Mouse (Mus musculus): ENCODE measurements at regions not wholly inside any gene's neighbourhood (a gene's known extent, or its start where the extent isn't known, plus 50 kb on each side); places are given as distances from the start of the nearest gene placed in this dataset.

DNA sequence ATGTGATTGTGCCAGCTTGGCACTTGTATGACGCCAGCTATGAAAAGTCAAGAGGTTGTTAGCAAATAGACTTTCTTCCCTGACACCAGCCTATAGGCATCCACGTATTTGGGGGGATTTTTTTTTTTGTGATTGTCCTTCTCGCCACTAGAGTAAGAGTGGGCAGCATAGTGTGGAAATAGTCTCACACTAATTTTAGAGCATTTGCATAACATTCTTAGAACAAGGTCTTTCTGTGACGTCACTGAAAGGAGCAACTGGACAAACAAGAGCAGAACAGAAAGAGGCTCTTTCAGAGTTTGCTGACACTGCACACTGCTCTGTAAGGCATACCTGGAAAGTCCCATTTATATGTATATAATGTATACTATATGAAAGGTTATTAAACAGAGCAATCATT, 86.0 kb upstream of the Ado start:
- Histone ChIP-seq H3K4me3 (ENCODE audit: low read depth, low read length) (no peak overlapping the region), H3K27me3 (ENCODE audit: control insufficient read depth, insufficient read depth, low read length) (no peaks in the 10 kb centered on the region), H3K9ac (ENCODE audit: low read depth, low read length) (no peak overlapping the region), H3K9me3 (replicated peaks; ENCODE audit: control insufficient read depth, low read length) (no peaks in the 10 kb centered on the region), H3K27ac (ENCODE audit: low read depth, low read length) (no peak overlapping the region), H3K4me1 (ENCODE audit: control insufficient read depth, insufficient read depth, low read length) (no peaks in the 10 kb centered on the region), H3K4me2 (no peak overlapping the region), H3K36me3 (ENCODE audit: control insufficient read depth, insufficient read depth, low read length) (no peaks in the 10 kb centered on the region)
- no peak for ATAC-seq (replicated peaks; ENCODE audit: insufficient number of reproducible peaks, low FRiP score, low TSS enrichment)
- WGBS (ENCODE audit: insufficient replicate concordance): 81% methylated on average over 4 of the region's 4 CpGs

DNA sequence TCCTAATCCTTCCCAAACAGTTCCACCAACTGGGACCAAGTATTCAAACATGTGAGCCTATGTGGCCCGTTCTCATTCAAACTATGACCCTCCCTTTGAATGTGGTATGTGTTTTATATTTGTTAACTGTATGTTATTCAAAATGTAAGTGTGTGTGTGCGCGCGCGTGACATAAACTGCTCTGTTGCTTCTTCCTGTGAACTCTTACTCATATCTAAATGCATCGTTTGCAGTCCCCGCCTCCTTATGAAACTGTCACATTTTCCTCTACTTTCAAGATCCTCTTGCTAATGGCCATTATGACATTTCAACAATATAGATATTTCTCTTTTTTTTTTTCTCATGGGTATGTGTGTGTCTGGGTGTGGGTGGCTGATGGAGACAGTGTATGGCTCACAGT, 84.3 kb upstream of the Ado start:
- Histone ChIP-seq H3K4me1 (ENCODE audit: control insufficient read depth, insufficient read depth, low read length) (no peaks in the 10 kb centered on the region), H3K27ac (ENCODE audit: low read depth, low read length) (no peak overlapping the region), H3K4me3 (ENCODE audit: low read depth, low read length) (no peak overlapping the region), H3K36me3 (ENCODE audit: control insufficient read depth, insufficient read depth, low read length) (no peaks in the 10 kb centered on the region), H3K27me3 (ENCODE audit: control insufficient read depth, insufficient read depth, low read length) (no peaks in the 10 kb centered on the region), H3K4me2 (no peak overlapping the region), H3K9ac (ENCODE audit: low read depth, low read length) (no peak overlapping the region), H3K9me3 (replicated peaks; ENCODE audit: control insufficient read depth, low read length) (no peaks in the 10 kb centered on the region)
- no peak for ATAC-seq (replicated peaks; ENCODE audit: insufficient number of reproducible peaks, low FRiP score, low TSS enrichment)
- 93% methylated on average over 7 of the region's 7 CpGs for WGBS (ENCODE audit: insufficient replicate concordance)

DNA sequence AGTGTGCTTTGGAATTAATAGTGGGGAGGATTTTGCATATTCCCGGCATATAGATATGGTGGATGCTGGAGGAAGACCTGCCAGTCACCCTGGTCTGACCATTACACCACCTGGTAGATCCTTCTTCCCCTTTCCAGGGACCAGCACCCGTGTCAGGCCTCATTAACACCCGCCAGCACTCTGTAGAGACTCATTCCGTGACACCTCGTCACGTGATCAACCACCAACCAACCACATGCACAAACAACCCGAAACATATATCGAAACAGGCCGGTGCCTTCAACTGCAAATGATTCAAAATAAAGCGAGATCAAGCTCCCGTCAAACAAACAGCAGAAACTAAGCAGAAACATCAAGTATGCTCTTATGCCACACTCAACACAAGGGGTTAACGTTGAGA, 74.6 kb upstream of the Ado start:
- H3K36me3 ChIP-seq (ENCODE audit: control insufficient read depth, insufficient read depth, low read length): no peaks in the 10 kb centered on the region
- no peaks in the 10 kb centered on the region for H3K9me3 ChIP-seq (replicated peaks; ENCODE audit: control insufficient read depth, low read length)
- H3K27me3 ChIP-seq (ENCODE audit: control insufficient read depth, insufficient read depth, low read length): no peaks in the 10 kb centered on the region
- no peak for ATAC-seq (replicated peaks; ENCODE audit: insufficient number of reproducible peaks, low FRiP score, low TSS enrichment)
- H3K4me1 ChIP-seq (ENCODE audit: control insufficient read depth, insufficient read depth, low read length): no peaks in the 10 kb centered on the region
- WGBS (ENCODE audit: insufficient replicate concordance): 77% methylated on average over 12 of the region's 12 CpGs
- no peak overlapping the region for H3K9ac ChIP-seq (ENCODE audit: low read depth, low read length)
- no peak overlapping the region for H3K27ac ChIP-seq (ENCODE audit: low read depth, low read length)
- no peak overlapping the region for H3K4me3 ChIP-seq (ENCODE audit: low read depth, low read length)
- no peak overlapping the region for H3K4me2 ChIP-seq

- H3K9ac ChIP-seq (ENCODE audit: low read depth, low read length): no peak overlapping the region
Observed at GRCm38 (mm10) chr10:67620018-67620417, 71.3 kb upstream of the Ado start.

GRCm38 (mm10) chr10:67618112-67618511, 69.4 kb upstream of the Ado start:
- Histone ChIP-seq H3K4me1 (ENCODE audit: control insufficient read depth, insufficient read depth, low read length) (no peaks in the 10 kb centered on the region), H3K9ac (ENCODE audit: low read depth, low read length) (no peak overlapping the region), H3K27ac (ENCODE audit: low read depth, low read length) (no peak overlapping the region), H3K4me3 (ENCODE audit: low read depth, low read length) (no peak overlapping the region), H3K4me2 (no peak overlapping the region), H3K27me3 (ENCODE audit: control insufficient read depth, insufficient read depth, low read length) (no peaks in the 10 kb centered on the region), H3K36me3 (ENCODE audit: control insufficient read depth, insufficient read depth, low read length) (no peaks in the 10 kb centered on the region), H3K9me3 (replicated peaks; ENCODE audit: control insufficient read depth, low read length) (no peaks in the 10 kb centered on the region)
- ATAC-seq (replicated peaks; ENCODE audit: insufficient number of reproducible peaks, low FRiP score, low TSS enrichment): no peak
- WGBS (ENCODE audit: insufficient replicate concordance): 79% methylated on average over 5 of the region's 5 CpGs

More at GRCm38 (mm10) chr10:67620018-67620417, 71.3 kb upstream of the Ado start:
- Histone ChIP-seq H3K27me3 (ENCODE audit: control insufficient read depth, insufficient read depth, low read length) (no peaks in the 10 kb centered on the region), H3K4me1 (ENCODE audit: control insufficient read depth, insufficient read depth, low read length) (no peaks in the 10 kb centered on the region), H3K9me3 (replicated peaks; ENCODE audit: control insufficient read depth, low read length) (no peaks in the 10 kb centered on the region), H3K36me3 (ENCODE audit: control insufficient read depth, insufficient read depth, low read length) (no peaks in the 10 kb centered on the region), H3K4me2 (no peak overlapping the region), H3K27ac (ENCODE audit: low read depth, low read length) (no peak overlapping the region), H3K4me3 (ENCODE audit: low read depth, low read length) (no peak overlapping the region)
- 71% methylated on average over 8 of the region's 8 CpGs for WGBS (ENCODE audit: insufficient replicate concordance)
- no peak for ATAC-seq (replicated peaks; ENCODE audit: insufficient number of reproducible peaks, low FRiP score, low TSS enrichment)

DNA sequence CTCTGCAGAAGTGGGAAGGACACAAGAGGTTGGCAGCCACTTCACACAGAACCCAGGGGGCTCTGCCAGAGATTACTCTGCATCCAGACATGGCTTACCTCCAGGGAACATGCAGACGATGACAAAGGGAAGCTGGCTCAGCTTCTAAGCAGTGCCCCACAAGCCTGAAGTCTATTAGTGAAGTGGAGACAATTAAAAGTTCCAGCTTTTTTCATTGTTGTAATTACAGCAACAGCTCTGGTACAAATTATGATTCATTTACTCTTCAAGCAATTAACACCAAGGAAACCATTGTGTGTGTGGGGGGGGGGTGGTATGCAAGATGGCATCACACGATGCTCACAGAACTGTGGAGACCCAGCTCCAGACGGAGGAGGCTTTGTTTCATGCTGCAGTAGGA, 66.3 kb upstream of the Ado start:
- H3K9me3 ChIP-seq (replicated peaks; ENCODE audit: control insufficient read depth, low read length): no peaks in the 10 kb centered on the region
- H3K27ac ChIP-seq (ENCODE audit: low read depth, low read length): no peak overlapping the region
- no peaks in the 10 kb centered on the region for H3K27me3 ChIP-seq (ENCODE audit: control insufficient read depth, insufficient read depth, low read length)
- H3K9ac ChIP-seq (ENCODE audit: low read depth, low read length): no peak overlapping the region
- no peak for ATAC-seq (replicated peaks; ENCODE audit: insufficient number of reproducible peaks, low FRiP score, low TSS enrichment)
- WGBS (ENCODE audit: insufficient replicate concordance): 64% methylated on average over 3 of the region's 3 CpGs
- H3K36me3 ChIP-seq (ENCODE audit: control insufficient read depth, insufficient read depth, low read length): no peaks in the 10 kb centered on the region
- H3K4me1 ChIP-seq (ENCODE audit: control insufficient read depth, insufficient read depth, low read length): no peaks in the 10 kb centered on the region
- no peak overlapping the region for H3K4me2 ChIP-seq
- H3K4me3 ChIP-seq (ENCODE audit: low read depth, low read length): no peak overlapping the region

- ATAC-seq (replicated peaks; ENCODE audit: insufficient number of reproducible peaks, low FRiP score, low TSS enrichment): no peak
- 78% methylated on average over 6 of the region's 6 CpGs for WGBS (ENCODE audit: insufficient replicate concordance)
Observed at GRCm38 (mm10) chr10:67610689-67611088, 61.9 kb upstream of the Ado start.

GRCm38 (mm10) chr10:67608033-67608432, 59.3 kb upstream of the Ado start:
- no peak for ATAC-seq (replicated peaks; ENCODE audit: insufficient number of reproducible peaks, low FRiP score, low TSS enrichment)

More at GRCm38 (mm10) chr10:67610689-67611088, 61.9 kb upstream of the Ado start:
- Histone ChIP-seq H3K27ac (ENCODE audit: low read depth, low read length) (no peak overlapping the region), H3K4me2 (no peak overlapping the region), H3K27me3 (ENCODE audit: control insufficient read depth, insufficient read depth, low read length) (no peaks in the 10 kb centered on the region), H3K9me3 (replicated peaks; ENCODE audit: control insufficient read depth, low read length) (no peaks in the 10 kb centered on the region), H3K36me3 (ENCODE audit: control insufficient read depth, insufficient read depth, low read length) (no peaks in the 10 kb centered on the region), H3K9ac (ENCODE audit: low read depth, low read length) (no peak overlapping the region), H3K4me3 (ENCODE audit: low read depth, low read length) (no peak overlapping the region), H3K4me1 (ENCODE audit: control insufficient read depth, insufficient read depth, low read length) (no peaks in the 10 kb centered on the region)

GRCm38 (mm10) chr10:67607297-67608032, 58.7 kb upstream of the Ado start:
- Histone ChIP-seq H3K9ac (ENCODE audit: low read depth, low read length) (no peak overlapping the region), H3K4me2 (no peak overlapping the region), H3K27me3 (ENCODE audit: control insufficient read depth, insufficient read depth, low read length) (no peaks in the 10 kb centered on the region), H3K9me3 (replicated peaks; ENCODE audit: control insufficient read depth, low read length) (no peaks in the 10 kb centered on the region), H3K27ac (ENCODE audit: low read depth, low read length) (no peak overlapping the region), H3K36me3 (ENCODE audit: control insufficient read depth, insufficient read depth, low read length) (no peaks in the 10 kb centered on the region), H3K4me3 (ENCODE audit: low read depth, low read length) (no peak overlapping the region), H3K4me1 (ENCODE audit: control insufficient read depth, insufficient read depth, low read length) (no peaks in the 10 kb centered on the region)
- ATAC-seq (replicated peaks; ENCODE audit: insufficient number of reproducible peaks, low FRiP score, low TSS enrichment): no peak
- WGBS (ENCODE audit: insufficient replicate concordance): 53% methylated on average over 9 of the region's 9 CpGs

More at GRCm38 (mm10) chr10:67608033-67608432, 59.3 kb upstream of the Ado start:
- no peaks in the 10 kb centered on the region for H3K36me3 ChIP-seq (ENCODE audit: control insufficient read depth, insufficient read depth, low read length)
- no peaks in the 10 kb centered on the region for H3K27me3 ChIP-seq (ENCODE audit: control insufficient read depth, insufficient read depth, low read length)
- no peak overlapping the region for H3K9ac ChIP-seq (ENCODE audit: low read depth, low read length)
- H3K4me1 ChIP-seq (ENCODE audit: control insufficient read depth, insufficient read depth, low read length): no peaks in the 10 kb centered on the region
- WGBS (ENCODE audit: insufficient replicate concordance): 40% methylated on average over 5 of the region's 5 CpGs
- H3K4me3 ChIP-seq (ENCODE audit: low read depth, low read length): no peak overlapping the region
- H3K4me2 ChIP-seq: no peak overlapping the region
- H3K27ac ChIP-seq (ENCODE audit: low read depth, low read length): no peak overlapping the region
- H3K9me3 ChIP-seq (replicated peaks; ENCODE audit: control insufficient read depth, low read length): no peaks in the 10 kb centered on the region

All from heart, embryonic 11.5 days (tissue).